Mouse (Mus musculus) urinary bladder, postnatal 4 days (tissue): ENCODE results near the gene Tgif2.
"Not testable (repeated sequence)": the region's sequence is repeated elsewhere in the genome, so short reads cannot be mapped to it uniquely, and the experiment has no call there.

ENCODE experiments used
- DNase-seq, 2 experiments: peaks; one replicate each; pipeline ENCODE4 v3.0.0; 2021 to 2022; ENCODE audit warnings: low spot score in 2 of 2

Gene Tgif2

DNA sequence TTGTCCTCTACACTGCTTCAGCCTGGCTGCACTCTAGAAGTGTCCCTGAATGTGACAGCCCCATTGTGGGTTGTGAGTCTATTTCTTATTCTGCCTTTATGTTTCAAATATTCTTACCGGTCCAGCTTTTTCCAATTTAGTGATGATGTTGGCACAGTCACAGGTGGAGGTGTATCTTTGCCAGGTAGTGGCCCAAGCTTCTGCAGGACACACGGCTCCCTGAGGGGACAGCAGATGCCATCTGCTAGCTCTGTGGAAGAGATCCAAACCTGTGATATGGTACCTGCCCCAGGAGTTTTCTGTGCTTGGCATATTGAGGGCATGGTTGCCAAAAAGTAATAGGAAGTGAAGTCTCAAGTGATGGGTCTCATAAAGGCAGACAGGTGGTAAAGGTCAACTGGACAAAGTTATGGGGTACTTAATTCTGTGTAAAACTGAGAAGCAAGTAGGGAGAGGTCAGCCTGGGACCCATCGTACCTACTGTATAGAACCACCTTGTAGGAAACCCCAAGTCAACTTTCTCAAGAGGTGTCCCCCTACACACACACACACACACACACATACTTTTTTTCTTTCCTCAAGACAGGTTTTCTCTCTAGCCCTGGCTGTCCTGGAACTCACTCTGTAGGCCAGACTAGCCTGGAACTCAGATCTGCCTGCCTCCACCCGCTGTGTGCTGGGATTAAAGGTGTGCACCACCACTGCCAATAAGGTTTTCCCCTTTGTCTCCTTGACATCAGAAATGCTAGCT lies 35.1 kb downstream of the Tgif2 start:
- no peak for DNase-seq

GRCm38 (mm10) chr2:156877726-156878125 lies 37.9 kb downstream of the Tgif2 start:
- DNase-seq = no peak

GRCm38 (mm10) chr2:156879541-156879940 lies 39.7 kb downstream of the Tgif2 start:
- no peak for DNase-seq

DNA sequence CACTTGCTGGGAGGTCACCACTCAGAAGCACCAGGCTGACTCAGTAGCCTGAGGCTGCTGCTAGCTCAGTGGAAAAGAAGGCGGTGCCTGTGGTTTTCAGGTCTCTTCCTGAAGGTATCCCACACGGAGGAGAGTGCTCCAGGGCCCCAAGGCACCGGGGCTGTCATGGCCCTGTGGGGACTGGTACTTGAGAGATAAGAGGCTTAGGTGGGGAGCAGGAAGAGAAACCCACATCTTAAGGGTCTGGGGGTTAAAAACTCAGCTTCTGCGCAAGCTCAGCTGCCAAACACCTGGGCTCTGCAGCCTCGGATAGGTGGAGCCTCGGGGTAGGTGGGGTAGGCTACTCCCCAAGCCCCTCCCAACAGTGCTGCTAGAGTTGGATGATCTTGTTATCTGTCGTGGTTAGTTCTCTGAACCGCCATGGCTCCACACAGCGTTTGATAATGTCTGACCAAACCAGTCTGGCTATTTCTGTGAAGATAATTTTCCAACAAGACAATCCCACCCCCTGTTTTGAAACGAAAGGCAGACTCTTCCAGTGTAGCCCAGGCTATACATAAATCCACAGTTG lies 42.7 kb downstream of the Tgif2 start:
- no peak for DNase-seq

DNA sequence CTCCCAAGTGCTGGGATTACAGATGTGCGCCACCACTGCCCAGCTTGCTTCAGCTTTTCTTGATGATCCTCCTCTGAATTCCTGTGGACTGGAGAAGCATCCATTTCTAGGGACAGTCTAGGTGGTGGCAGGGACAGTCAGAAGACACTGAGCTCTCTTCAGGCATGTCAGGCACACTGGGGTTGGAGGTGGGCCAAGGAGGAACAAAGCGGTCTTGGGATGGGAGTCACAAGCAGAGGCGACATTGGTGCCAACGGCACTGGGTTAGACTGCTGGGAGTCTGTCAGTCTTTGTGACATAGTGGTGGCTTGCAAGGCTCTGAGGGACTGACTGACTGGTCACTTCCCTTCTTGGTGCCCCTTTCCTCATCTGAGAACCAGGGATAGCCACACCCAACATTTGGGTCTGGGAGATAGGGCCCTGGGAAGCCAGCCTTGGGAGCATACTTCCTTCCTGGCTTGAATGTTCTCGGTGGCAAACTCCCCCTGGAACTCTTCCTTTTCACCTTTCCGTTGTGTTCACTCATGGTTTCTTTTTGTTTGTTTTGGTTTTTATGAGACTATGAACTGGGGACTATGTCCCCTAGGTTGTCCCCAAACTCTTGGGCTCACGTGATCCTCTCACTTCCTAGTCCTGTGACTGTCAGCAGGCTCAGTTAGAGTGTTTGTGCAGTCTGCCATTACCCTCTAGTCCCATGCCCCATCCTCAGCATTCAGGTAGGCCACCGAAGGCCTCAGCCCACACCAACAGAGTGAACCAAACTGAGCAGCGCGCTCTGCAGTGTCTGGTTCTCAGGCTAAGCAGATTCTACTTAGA lies 44.8 kb downstream of the Tgif2 start:
- no peak for DNase-seq

DNA sequence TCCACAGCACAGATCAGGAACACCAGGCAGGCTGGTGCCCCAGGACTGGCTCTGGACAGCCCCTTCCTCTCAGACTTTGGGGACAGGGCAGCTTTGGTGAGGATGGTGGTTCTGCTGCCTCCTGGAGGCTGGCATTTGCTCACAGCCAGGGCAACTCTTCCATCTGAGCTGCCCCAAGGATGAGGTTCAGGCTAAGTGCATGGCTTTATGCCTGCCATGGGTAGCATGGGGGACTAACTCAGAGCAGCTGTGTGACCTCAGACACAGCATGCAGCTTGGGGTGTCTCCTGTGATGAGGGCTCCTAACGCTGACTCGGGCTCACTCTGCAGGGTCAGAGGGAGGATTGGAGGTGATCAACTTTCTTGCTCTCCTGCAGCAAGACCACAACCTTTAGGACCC lies 45.9 kb downstream of the Tgif2 start:
- DNase-seq = not testable (repeated sequence)

GRCm38 (mm10) chr2:156886084-156886631 lies 46.4 kb downstream of the Tgif2 start:
- no peak for DNase-seq

DNA sequence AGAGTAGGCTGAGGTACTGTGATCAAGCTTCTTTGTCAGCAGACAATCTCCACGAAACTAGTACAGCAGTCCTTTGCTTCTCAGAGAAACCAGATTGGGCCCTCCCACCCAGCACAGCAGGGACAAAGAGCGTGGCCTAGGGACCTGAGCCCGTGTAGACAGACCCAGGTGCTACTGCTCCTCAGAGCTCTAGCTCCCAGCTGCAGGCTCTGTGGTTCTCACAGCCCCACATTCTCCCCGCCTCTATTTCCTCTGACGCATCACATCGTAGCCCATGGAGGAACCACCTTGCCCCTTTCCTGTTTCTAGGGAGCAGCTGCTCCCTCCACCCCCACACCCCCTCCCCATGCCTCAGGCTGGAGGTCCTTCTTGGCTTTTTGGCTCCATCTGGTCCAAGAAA lies 47.2 kb downstream of the Tgif2 start, which contains the start of gene Sla2:
Gene Sla2 (minus strand): TSS at position 176 of the 400 bp plus-strand sequence.
- DNase-seq = no peak

DNA sequence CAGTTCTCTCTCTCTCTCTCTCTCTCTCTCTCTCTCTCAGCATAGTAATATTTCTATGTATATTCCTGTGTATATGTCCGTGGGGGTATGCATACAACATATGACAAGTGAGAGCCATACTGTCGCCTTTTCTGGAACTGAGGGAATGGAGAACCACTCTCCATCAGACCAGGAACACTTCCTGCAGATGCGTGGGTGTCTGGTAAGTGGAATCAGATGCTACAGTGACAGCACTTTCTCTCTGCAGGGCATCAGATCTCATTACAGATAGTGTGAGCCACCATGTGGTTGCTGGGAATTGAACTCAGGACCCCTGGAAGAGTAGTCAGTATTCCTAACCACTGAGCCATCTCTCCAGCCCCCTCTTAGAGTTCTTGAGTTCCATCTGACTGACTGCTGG lies 48.7 kb downstream of the Tgif2 start:
- no peak for DNase-seq

DNA sequence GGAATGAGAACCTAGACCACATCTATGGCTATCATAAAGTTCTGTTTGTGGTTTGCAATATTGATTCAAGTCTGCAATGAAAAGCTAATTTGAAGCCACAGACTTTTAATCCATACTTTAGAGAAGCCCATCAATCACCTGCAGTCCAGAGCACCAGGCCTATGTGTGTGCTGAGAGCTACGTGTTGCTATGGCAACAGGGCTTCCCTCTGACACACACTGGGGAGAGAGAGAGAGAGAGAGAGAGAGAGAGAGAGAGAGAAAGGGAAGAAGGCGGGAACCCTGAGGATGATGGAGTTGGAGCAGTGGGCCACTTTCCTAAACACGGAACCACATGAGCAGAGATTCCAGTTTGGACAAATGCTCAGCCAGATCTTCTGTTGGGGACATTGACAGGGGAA lies 52.4 kb downstream of the Tgif2 start:
- no peak for DNase-seq

- no peak for DNase-seq
These were observed 53.0 kb downstream of the Tgif2 start for GRCm38 (mm10) chr2:156892821-156893220.

DNA sequence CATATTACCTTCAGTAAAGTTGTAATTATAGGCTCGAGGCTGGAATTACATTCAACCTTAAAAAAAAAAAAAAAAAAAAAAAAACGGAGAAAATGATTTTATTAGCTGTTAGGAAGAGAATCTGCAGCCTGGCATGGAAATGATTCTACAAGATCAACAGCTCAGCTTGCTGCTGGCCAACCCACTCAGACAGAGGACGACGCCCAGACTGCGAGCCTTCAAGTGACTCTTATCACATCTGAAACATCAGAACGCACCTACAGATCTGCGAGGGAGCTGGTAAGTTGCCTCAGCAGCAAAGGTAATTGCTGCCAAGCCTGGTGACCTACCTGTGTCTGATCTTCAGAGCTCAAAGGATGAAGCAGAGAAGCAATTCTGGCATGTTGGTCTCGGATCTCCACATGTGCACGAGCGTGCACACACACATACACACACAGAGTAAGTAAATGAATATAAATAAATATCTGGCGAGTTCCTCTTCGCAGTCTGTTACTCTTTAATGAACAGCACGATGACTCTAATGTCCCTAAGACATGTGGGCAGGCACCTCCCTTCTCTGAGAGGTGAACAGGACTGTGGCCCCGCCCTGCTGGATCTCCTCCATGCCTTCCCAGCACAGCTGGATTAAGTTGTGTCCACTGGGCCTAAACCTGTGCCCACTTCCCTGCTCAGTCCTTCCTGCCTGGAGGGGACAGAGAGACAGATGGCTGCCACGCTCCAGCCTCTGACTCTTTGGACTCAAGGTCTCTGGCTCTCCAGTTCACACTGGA lies 54.9 kb downstream of the Tgif2 start:
- no peak for DNase-seq

GRCm38 (mm10) chr2:156896384-156896914 lies 56.6 kb downstream of the Tgif2 start:
- DNase-seq = no peak

DNA sequence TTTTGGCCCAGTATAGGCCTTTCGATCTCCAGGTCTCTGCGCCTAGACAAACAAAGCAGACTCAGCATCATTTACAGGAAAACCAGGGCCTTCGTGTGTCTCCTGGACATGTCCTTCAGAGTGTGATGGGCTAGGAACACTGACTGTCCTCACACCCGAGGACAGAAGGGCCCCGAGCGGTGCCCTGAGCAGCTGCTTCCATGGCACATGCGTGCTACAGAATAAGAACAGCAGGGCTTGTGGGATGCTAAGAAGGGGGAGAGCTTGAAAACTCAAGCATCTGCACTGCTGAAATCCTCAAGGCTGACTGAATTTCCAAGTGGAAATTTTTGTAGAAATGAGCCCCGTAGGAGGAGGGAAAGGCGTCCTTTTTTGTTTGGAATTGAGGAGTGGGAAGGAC lies 57.2 kb downstream of the Tgif2 start:
- no peak for DNase-seq

DNA sequence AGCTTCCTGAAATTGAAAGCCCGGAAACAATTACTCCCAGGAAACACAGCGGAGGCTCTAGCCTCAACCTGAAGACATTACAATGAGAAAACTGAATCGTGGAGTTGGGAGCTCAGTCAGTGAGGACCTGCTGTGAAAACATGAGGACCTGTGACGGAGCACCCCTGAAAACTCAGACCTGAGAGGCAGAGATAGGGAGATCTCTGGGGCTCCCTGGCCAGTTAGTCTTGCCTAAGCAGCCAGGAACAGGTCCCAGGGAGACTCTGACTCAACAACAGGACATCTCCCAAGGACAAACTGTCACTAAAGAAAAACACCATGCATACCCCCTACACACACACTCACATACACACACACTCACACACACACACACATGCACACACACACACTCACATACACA lies 58.6 kb downstream of the Tgif2 start:
- no peak for DNase-seq

GRCm38 (mm10) chr2:156899184-156899583 lies 59.4 kb downstream of the Tgif2 start:
- no peak for DNase-seq

DNA sequence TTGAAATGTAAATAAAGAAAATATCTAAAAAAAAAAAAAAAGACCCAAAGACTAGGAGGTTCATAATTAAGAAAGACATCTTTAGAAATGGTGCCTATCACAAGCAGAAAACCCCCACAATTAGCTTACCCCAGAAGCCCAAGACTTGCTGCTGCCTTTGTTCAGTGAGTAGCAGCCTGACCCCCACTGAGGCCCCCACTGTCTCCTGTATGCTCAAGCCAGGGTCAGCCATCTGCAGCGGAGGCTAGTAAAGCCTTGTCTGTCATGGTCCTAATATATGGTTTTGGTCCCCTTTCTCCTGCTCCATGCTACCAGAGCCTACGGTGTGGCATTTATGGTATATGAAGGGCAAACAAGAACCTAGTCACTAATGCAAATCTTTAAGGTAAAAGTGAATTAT lies 61.5 kb downstream of the Tgif2 start:
- no peak for DNase-seq

DNA sequence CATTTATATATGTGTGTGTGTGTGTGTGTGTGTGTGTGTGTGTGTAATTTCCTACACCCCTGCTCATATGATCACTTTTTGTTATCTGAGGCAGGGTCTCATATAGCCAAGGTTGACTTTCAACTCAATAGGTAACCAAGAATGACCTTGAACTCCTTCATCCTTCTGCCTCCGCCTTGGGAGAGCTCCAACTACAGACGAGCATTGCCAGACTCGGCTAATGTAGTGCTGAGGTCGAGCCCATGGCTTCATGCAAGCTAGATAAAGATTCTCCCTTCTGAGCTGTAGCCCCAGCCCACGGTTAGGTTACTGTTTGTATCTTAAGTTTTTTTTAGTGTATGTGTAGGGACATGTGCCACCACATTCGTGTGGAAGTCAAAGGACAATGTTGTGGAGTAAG lies 62.1 kb downstream of the Tgif2 start:
- no peak for DNase-seq

GRCm38 (mm10) chr2:156902411-156902810 lies 62.6 kb downstream of the Tgif2 start:
- DNase-seq = not testable (repeated sequence)

DNA sequence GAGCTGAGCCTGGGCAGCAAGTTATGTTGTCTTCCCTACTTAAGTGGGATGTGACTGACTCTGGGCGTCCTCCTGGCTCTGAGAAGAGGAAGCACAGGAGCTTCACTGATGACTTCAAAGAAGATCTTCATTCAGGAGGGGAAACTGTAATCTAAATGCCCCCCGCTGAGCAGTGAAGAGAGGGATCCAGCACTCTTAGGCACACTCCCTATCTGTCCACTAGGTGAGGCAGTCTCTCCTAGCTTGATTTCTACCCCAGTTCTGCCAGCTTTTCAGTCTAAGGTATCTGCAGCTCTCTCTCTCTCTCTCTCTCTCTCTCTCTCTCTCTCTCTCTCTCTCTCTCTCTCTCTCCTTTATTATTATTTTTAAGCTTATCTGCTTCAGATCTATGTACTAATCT lies 63.6 kb downstream of the Tgif2 start:
- DNase-seq = no peak
